Mouse (Mus musculus) testis, postnatal 10 days (tissue): ENCODE data around the gene H13.
"Not testable (repeated sequence)": the region's sequence is repeated elsewhere in the genome, so short reads cannot be mapped to it uniquely, and the experiment has no call there.

Experiments
- DNase-seq: peaks from one replicate; pipeline ENCODE4 v3.0.0; 2021; ENCODE audit warnings: low spot score

H13 gene

GRCm38 (mm10) chr2:152661163-152661562 is 8.1 kb upstream of the H13 start:
- no peak for DNase-seq

- DNase-seq: not testable (repeated sequence)
Measured at GRCm38 (mm10) chr2:152666191-152666590, 3.1 kb upstream of the H13 start.

- peak; percentile 62 for DNase-seq
Measured at GRCm38 (mm10) chr2:152669639-152670484, 601 bp downstream of the H13 start.

- DNase-seq: no peak
Measured at GRCm38 (mm10) chr2:152670983-152671641, 1.9 kb downstream of the H13 start.

- DNase-seq: no peak
Measured at GRCm38 (mm10) chr2:152671642-152671999, 2.4 kb downstream of the H13 start.

GRCm38 (mm10) chr2:152672166-152672565 is 2.9 kb downstream of the H13 start:
- DNase-seq: no peak

GRCm38 (mm10) chr2:152674148-152674547 is 4.9 kb downstream of the H13 start:
- no peak for DNase-seq

GRCm38 (mm10) chr2:152675252-152675791 is 6.1 kb downstream of the H13 start:
- DNase-seq: no peak

- no peak for DNase-seq
Measured at GRCm38 (mm10) chr2:152678302-152678701, 9.0 kb downstream of the H13 start.

- DNase-seq: no peak
Measured at GRCm38 (mm10) chr2:152678925-152679324, 9.7 kb downstream of the H13 start.

- no peak for DNase-seq
Measured at GRCm38 (mm10) chr2:152679701-152680355, 10.6 kb downstream of the H13 start.

- DNase-seq: no peak
Measured at GRCm38 (mm10) chr2:152683086-152683485, 13.8 kb downstream of the H13 start.

GRCm38 (mm10) chr2:152686399-152686798 is 17.1 kb downstream of the H13 start:
- DNase-seq: no peak

- DNase-seq: peak; percentile 96
Measured at GRCm38 (mm10) chr2:152686806-152687267, 17.6 kb downstream of the H13 start, which contains the start of gene Mcts2. Gene Mcts2 (plus strand): TSS chr2:152687035.

GRCm38 (mm10) chr2:152691564-152692217 is 22.4 kb downstream of the H13 start:
- DNase-seq: no peak

- peak; percentile 80 for DNase-seq
Measured at GRCm38 (mm10) chr2:152693233-152693632, 24.0 kb downstream of the H13 start.

GRCm38 (mm10) chr2:152693735-152694134 is 24.5 kb downstream of the H13 start:
- DNase-seq: no peak

- DNase-seq: peak; percentile 72
Measured at GRCm38 (mm10) chr2:152694708-152695107, 25.4 kb downstream of the H13 start.

GRCm38 (mm10) chr2:152696016-152696415 is 26.8 kb downstream of the H13 start:
- DNase-seq: no peak

- peak; percentile 96 for DNase-seq
Measured at GRCm38 (mm10) chr2:152696476-152697164, 27.4 kb downstream of the H13 start.

GRCm38 (mm10) chr2:152700138-152700537 is 30.9 kb downstream of the H13 start:
- DNase-seq: no peak
